Mouse (Mus musculus): ENCODE data around the gene Atg10.

Atg10 gene

DNA sequence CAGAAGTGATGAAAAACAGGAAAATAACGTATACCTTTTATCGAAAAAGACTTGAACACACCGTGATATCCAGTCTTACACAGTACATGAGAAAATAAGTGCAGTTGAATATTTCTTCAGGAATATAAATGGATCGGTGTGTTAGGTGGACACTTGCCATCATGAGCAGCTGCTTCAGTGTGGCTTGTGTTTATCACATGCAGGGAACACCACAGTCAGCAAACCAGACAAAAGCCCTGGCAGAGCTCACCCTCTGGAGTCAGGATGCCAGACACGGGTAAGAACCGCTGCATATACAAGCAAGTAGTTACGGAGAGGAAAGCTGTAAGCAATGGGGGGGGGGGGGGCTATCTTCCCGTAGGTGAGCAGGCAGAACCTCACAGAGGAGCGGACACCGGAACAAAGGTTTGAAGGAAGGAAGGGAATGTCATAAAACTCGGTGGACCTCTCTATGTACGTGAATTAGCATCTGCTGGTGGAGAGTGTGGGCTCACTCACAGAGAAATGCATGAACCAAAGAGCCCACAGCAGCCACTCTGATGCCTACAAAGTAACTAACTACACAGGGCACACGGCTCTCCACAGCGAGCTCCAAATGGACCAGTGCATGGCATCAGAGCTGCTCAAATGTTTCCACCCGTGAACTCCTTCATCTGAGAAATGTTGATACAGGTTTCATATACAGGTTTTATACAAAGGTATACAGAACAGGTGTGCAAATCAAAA, 51.8 kb downstream of the Atg10 start:
- DNase-seq: no peak

DNA sequence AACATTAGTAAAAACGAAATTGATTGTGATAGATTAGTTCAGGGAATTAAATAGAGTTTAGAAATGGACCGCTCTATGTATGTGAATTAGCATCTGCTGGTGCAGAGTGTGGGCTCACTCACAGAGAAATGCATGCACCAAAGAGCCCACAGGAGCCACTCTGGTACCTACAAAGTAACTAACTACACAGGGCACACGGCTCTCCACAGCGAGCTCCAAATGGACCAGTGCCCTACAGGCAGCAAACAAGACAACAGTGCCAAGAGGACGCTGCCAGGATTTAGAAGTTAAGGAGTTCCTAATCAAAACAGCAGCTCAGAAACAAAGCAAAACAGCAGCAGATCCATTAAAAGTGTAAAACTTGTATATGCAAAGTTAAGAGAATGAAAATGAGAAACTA, 52.6 kb downstream of the Atg10 start:
- DNase-seq: no peak

DNA sequence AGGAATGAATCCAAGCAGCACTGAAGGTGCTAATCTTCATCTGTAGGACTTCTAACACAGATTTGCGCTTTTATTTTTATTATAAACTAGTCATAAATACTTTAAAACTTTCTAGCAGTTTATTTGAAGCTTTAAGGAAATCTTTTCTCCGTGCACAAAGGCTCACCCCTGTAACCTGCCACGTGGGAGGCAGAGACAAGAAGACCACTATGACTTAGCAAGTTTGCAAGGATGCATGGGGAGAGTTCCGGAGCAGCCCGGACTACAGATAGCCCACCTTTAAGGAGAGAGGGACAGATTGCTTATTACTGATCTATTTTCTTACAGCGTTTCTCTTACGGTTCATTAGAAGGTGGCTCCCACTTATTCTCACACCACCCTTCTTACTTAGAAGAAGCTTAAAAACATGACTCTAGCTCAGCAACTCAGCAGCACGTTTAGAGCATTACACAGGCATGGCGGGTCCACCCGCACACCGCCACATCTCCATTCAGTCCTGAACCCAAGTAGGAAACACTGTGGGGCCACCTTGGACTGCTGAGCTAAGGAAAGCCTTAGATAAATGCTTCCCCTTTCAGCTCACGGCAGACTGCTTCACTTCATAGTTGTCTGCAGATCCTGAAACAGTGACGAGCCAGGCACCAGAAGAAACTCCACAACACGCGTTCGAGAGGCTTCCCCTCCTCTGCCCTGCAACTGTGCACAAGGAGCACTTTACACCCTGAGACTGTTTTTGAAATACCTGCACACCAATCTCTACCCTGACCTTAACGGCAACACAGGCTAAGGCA, 54.0 kb downstream of the Atg10 start:
- no peak for DNase-seq

DNA sequence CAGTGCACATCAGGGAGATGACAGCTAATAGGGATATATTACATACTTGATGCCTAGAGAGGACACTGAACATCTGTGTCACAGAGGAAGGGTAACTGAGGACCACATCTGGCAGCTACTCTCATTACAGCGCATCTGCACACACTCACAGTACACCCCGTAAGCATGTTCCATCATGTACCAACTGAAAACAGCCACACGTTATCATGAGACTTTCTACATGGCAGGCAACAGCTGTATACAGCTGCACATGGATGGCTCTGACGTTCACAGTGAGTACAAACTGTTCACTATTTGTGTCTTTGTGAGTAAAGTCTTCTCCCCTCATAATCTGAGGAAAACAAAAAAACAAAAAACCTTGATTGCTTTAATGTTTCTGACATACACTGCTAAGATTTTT, 55.3 kb downstream of the Atg10 start:
- no peak for DNase-seq

DNA sequence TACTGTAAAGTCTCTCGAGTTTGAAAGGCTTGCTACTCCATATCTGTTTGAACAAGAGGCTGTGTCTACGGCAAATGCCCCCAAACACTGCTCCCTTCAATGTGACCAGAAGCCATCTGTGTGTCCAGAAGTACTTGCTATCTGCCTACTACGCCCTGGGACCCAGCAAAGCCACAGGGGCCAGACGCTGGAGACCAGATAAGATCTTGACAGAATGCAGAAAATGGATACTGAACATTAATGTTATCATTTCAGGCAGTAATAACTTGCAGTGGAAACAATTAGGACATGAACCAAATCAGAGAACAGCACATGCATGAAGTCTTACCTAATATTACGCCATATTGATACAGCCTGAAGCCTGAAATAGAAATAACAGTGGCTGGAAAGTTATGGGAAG, 56.2 kb downstream of the Atg10 start:
- no peak for DNase-seq

DNA sequence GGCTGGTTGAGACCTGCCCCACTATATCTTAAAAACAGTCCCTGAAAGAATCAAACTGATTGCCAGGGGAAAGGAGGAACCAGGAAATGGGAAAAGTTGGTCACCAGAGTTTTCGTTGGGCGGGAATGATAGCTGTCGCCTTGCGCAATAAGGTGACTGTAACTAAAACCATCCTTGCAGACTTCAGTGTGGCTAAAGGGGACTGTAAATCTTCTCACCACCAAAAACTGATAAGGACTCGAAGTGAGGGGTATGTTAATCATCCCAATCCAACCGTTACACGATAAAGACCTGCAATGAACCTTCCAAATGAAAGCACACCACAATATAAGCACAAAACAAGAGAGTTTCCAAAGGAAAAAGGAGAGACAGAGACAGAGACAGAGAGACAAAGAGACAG, 57.5 kb downstream of the Atg10 start:
- DNase-seq: no peak

DNA sequence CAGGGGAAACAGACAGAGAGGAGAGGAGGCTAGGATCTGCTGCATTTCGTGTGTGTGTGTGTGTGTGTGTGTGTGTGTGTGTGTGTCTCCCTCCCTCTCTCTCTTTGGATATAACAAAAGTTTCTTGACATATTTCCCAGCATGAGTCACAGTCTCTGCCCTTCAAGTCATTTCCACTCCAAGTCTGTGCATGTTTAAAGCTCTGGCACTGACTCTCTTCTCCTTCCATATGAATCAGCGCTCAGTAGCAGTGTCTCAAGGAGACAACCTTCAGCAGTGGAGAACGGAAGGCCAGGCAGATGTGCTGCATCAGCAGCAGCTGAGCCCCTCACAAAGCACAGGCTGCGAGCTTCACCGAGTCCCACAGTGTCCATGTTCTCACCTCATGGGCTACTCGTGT, 58.6 kb downstream of the Atg10 start:
- DNase-seq: no peak

DNA sequence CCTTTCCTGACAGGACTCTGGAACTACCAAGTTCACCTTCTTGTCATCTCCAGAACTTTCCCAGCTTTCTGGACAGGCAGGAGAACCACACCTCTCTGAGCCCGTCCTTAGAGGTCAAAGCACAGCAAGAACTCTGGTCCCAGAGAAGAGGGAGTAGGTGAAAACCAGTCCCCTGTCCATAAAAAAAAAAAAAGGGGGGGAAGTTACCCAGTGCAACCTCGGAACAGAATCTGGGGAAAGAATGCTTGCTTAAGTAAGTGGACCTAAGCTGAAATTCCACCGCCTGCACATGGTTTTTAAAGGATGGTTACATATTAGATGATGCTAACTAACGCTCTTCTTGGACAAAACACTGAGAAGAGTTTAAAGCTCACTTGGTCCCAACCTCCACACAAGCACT, 60.5 kb downstream of the Atg10 start:
- DNase-seq: no peak

DNA sequence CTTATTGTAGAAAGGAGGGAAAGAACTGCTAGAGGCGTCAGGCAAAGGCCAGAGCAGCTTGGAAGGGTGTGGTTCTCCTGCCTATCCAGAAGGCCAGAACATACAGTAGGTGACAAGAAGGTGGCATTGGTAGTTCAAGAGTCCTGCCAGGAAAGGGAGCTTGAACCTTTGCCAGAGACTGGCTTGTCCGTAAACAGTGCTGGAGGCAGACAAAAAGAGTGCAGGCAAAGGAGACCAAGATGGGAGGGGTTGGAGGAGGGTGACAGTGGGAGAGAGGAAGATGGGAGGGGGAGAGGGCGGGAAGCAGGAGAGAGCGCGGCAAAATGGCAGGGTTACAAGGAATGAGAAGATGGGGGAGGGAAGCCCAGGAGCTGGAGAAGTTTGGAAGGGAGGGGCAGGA, 61.3 kb downstream of the Atg10 start:
- peak; percentile 30 for DNase-seq

DNA sequence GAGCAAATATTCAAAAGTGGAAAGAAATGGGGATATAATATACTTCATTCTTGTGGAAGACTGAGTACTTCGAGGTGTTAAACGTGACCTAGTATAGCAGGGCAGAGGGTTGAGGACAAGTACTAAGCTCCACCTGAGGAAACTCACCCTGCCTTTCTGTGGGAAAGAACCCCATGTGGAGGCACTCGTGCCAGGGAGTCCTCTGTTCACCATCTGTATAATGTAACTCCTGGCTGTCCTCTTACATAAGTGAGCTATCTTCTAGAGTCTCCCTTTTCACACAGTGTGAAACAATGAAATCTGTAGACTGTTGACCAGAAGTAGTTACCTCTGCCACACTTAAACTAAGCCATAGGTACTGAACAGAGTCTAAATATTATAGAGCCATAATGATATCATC, 63.2 kb downstream of the Atg10 start:
- no peak for DNase-seq

DNA sequence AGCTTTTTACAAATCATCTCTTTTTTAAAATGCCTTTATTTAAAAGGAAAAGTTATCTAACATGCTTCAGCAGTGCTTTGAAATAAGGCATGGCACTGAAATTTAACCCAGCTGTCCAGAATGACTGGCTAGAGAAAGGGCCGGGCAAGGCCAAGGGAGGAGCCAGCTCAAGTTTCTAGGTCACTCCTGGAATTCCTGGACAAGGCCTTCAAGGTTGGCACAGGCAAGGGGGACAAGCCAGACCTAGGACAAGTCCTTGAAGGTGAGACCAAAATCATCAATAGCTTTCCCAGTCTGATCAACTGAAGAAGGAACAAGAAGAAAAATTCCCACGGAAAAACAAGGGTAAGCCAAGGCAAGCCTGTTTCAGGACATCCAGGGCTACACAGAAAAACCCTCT, 63.9 kb downstream of the Atg10 start:
- no peak for DNase-seq

DNA sequence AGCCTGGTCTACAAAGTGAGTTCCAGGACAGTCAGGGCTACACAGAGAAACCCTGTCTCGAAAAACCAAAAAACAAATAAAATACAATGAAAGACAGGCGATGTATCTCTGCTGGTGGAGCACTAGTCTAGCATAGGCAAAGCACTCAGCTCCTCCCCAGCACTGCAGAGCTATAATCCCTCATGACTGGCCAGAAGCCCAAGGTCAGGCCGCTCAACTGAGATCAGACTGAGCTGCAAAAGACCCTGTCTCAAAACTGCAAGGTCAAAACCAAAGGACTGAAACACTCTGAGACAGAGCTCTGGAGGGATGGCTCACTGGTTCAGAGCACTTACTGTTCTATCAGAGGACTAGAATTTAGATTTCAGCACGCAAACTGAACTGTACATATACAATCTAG, 65.8 kb downstream of the Atg10 start:
- DNase-seq: no peak

DNA sequence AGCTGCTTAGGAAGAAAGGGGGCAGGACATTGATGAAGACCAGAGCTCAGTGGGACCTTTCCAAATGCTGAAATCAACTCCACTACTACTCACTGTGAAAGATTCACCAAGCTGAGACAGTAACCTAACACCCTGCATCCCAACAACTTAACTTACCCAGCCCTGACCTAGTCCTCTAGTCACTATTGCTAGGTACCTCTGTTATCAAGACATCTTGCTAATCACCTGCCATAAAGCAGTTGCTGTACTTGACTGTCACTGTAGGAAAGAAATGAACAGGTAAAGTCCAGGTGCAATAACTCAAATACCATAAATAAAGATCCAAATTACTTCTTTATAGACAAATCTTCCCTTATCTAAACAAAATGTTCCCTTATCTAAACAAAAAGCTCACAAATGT, 66.3 kb downstream of the Atg10 start:
- DNase-seq: no peak

DNA sequence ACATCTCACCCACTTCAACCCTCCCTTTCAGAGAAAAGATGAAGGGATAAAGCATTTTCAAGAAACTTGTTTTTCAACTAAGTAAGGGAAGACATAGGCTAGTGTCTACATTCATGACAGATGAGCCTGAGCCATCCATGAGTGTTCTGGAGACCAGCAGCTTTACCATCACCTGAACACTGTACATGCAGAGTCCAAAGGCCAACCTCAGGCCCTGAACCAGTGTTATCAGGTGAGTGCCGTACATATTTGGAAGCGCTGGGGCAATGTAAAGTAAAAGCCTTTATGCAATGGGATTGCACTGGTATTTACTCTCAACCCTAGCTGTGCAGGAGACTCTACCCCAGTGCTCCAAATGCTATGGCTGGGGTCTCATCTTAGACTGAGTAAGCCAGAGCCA, 66.8 kb downstream of the Atg10 start:
- no peak for DNase-seq

DNA sequence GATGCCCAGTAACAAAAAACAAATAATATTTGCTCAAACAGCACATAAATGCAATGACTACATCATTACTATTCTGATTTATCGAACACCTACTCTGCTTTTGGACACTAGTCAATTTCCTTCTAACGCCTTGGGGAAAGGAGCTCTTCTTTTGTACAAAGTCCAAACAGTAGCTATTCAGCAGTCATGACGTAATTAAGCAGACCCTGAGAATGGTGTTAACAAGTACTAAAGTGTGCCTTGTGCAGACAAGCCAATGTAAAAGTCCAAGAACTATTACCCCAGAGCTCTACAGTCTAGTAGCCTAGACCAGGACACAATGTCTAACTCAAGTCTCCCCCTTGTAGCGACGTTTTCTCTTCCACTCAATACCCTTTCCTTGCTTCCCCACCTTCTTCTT, 67.5 kb downstream of the Atg10 start:
- DNase-seq: no peak

DNA sequence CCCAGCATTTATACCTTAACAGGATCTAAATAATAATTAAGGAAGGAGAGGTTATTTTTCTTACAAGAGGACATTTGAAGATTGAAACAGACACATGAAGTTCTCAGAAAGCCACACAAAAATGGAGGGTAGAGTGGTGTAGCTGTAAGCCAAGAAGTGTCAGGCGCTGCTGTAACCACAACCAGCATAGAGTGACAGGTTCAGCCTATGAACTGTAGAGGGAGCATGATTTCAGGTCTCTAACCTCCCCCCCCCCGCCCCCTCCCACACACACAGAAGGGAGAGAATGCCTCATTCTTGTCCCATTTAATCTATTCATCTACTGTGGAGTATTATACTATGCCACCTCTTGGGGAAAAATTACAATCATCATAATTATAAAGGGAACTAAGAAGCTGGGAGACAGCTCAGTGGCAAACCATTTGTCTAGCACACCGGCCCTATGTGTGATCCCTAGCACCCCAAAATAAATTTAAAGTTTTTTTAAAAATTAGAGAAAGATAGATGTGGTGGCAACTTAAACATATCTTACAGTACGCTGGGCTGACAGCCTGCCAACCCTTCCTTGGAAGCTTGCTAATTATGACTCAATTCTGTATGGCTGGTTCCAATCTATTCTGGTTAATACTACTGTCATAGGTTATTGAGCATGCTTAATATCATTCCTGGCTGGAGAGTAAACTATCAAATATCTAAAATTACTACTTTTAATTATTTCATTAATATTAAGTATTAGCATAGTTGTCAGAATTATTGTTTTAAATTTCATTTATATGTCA, 68.2 kb downstream of the Atg10 start:
- no peak for DNase-seq

DNA sequence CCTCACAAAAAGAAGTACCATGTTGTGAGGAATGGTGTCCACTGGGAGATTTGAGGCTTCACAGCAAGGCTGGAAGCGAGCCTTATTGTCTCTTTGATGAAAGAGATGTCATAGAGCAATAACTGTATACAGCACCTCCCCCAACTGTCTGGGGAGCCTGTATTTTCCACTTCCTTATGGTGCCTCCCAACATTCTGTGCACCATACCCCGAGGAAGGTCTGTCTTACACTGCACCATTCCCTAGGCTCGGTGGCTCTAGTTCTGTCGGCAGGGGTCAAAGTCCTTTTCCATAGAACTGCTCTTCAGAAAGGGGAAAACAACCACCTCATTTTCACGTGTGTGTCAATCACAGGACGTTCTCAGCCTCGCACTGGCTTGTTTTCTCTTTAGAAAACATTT, 69.1 kb downstream of the Atg10 start:
- no peak for DNase-seq

DNA sequence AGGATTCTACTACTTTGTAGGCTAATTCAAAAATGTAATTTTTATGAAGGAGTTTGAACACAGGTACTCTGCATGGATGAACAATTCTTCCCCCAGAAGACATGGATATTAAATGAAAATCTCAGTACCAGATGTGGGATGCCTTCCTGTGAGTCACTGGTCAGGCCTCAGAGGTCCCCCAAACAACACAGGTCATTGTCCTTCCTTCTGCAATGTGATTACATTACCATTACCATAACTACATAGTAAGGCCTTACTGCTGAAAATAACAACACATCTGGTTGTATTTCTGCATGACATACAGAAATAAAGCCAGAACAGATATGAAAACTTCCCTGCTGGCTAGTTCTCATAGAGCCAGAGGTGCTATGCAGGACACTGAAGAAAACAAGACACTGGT, 87.4 kb downstream of the Atg10 start:
- no peak for DNase-seq

DNA sequence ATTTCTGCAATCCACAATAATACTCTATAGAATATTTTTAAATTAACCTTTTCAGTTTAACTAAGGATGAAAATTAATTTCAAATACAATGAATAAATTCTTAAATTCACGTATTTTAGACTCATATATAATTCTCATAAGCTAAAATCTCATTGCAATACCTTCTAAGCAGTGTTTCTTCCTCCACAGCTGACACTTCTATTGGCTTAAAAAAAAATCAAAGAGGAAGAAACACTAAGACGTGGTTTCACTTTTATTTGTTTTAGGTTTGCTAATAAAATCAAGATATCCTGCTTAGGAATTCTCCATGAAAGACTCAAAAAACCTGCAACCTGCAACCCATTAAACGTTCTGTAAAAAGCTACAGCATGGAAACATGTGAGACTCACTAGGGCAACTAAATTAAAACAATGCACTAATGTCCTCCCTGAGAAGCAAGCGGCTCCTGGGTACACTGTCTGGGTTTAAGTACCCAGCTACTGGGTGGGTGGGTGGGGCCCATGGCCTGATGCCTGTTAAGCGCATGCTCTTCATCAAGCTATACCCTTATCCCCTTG, 90.4 kb downstream of the Atg10 start:
- DNase-seq: no peak

DNA sequence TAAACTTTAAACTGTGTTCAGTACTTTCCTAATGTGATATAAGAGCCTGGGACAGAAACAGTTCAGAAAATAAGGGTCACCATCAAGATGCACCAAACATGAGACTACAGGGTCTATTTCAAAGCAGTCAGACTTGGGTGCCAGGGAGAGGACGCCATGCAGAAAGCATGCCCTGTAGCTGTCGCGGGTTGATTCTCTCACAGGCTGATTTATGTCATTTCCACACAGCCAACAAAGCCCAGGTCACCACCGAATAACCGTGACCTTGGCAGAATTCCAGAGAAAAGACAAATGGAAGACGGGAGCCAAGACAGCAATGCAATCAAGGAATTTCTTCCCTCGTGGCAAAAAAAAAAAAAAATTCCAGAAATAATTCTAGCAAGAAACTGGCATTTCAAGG, 94.7 kb downstream of the Atg10 start:
- peak; percentile 28 for DNase-seq

DNA sequence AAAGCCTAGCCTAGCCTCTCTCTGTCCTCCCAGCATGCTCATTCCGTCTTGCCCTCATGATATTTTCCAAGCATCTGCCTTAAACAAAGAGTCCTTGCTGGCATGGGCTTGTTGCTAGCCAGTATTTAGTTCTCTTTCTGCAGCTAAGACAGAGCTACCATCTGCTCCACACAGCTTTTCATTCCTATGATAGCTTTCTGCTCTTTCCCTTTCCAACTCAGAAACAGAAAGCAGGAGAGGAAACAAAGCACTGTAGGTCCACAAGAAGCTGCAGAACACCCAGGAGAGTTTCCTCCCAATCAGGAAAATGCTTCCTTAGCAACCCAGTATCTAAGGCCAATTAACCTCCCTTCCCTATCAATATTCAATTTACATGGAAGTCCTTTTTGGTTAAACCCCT, 95.2 kb downstream of the Atg10 start:
- DNase-seq: no peak

DNA sequence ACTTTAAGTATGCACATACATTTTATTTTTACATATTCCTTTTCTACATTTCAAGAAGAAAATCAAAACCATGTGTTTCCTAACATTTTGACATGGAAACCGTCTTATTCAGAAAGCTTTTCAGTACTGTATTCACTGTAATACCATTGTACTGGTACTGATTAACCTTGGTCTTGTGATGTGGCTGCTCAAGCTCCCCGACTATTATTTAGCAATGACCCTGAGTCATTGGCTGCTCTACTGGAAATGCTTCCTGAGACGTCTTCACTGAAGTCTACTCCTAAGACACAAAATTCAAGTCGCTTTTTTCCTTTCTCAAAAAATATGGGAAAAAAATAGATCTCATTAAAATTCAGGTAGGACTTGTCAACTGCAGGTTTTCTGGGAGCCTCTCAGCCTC, 105.6 kb downstream of the Atg10 start:
- no peak for DNase-seq

DNA sequence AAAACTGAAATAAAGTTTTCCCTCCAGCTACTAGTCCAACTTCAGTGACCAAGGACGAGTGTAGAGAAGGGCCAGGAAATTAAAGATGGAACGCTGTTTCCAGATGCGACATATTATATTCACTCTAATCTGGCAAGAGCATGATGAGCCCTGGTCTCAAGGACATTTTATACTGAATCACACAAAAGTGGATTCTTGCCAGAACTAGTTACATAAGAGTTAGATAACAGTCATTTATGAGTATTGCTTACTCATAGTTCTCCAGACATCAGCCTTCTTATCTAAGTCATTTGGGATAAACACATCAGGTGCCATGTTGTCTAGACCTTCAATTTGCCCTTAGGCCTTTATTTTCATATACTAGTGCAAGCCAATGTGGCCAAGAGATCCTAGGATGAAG, 108.9 kb downstream of the Atg10 start:
- DNase-seq: no peak

Data from kidney, postnatal 14 days (tissue).